Mouse (Mus musculus): ENCODE measurements at regions not wholly inside any gene's neighbourhood (a gene's known extent, or its start where the extent isn't known, plus 50 kb on each side); places are given as distances from the start of the nearest gene placed in this dataset.
A peak's percentile ranks its signal among the peaks of the same experiment; 100 is the strongest.

GRCm38 (mm10) chr12:58802410-58802809, 209.4 kb downstream of the Sec23a start:
- TF ChIP-seq CTCF (IDR thresholded peaks at IDR 0.05; ENCODE audit: low read depth) (peak; percentile 87), EP300 (IDR thresholded peaks at IDR 0.05; ENCODE audit: low read depth) (no peak)
